Mouse (Mus musculus) adrenal gland, adult 8-10 months (tissue): ENCODE measurements at regions not wholly inside any gene's neighbourhood (a gene's known extent, or its start where the extent isn't known, plus 50 kb on each side); places are given as distances from the start of the nearest gene placed in this dataset.
"Not testable (repeated sequence)": the region's sequence is repeated elsewhere in the genome, so short reads cannot be mapped to it uniquely, and the experiment has no call there.

ENCODE experiments used
- DNase-seq: peaks from one replicate; pipeline ENCODE4 v3.0.0; 2022

DNA sequence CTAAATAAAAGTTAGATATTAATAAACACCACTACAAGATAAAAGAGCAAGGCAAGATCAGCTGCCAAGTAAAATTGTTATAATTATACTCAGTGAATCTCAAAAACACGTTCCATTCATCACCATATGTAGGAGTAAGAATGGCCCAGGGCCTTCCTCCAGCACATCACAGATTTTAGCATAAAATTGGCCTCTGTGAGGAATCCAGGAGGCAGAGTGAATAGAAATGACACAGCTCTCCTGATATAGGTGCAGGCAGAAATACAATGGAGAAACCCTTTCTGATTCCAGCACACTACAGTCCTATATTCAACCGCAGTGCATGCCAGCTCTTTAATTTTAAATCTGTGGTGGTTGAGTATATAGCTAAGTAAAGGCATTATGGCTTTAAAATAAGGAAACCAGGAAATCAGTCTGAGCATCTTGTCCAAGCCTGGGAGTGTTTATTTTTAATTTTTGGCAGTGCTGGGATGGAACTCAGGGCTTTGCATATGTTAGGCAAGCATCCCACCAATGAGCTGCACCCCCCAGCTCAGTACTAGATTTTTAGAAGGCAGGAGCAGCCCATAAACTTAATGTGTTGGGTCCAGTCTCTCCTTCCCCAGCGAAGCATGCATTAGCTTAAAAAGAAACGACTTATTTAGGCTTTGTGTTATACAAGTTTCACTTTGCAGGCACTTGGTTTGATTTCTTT, 158.3 kb upstream of the Ptprz1 start:
- DNase-seq, result no peak

DNA sequence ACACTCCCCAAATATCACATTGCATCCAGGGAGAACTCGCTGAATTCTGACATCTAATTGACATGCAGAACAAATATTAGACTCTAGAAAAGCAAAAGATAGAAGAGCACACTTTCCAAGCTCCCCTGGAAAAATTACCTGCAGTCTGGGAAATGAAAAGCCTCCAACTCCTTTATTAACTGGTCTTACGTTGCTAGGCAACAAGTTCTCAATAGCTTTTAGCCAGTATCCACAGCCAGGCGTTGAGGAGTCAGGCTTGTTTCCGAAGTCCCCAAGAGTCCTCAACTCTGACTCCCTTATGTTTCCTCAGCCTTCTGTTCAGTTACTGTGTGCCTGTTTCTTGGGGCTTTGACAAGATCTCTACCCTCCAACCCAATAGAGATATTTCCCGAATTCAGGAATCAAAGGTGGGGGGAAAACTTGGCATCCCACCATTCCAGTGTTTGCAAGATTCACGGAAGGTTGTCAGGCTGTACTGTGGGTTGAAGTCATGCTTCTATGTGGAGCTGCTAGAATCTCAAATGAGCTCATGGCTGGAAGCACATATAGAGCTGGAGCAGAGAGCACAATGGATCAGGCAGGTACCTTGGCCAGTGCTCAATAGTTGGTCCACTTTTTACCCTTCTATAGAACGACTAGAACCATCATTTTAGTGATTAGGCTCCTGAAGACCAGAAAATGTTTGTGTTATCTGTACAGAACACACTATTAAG, 159.0 kb upstream of the Ptprz1 start:
- DNase-seq, result no peak

DNA sequence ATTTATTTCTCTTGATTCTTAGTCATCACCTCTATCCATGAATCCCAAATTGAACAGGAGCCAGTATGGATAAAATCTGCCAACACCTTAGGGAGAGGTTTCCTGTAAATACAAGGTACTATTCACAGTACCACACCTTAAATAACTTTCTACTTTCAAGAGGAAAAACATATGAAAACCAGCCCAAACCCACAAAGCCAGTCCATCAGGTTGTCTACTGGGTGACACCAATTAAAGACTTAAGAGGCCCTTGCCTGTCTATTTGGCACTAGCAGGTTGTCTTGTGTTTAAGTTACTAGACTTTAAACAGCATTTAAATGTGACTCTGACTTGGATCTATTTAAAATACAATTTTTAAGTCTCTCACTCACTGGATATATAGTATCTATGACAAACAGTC, 177.1 kb upstream of the Ptprz1 start:
- DNase-seq, result no peak

DNA sequence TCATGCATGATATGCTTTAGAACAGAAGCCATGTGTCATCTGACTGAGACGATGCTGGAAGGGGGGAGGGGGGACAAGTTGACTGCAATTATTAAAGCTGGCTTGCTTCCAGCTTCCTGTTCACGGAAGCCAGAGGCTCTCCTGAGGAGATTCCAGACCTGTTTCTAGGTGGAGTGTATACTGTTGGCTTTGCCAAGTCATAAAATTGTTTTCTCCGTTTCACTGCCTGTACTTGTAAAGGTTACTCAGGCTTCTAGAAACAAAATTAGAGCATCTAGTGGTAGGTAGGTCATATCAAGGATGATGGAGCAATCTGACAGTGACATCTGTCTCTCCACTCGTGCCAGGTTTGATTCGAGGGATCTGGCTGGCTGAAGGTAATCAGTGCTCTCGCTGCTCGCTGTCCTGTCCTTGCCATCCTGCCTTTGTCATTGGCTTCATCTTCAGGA, 186.6 kb upstream of the Ptprz1 start:
- no peak for DNase-seq

DNA sequence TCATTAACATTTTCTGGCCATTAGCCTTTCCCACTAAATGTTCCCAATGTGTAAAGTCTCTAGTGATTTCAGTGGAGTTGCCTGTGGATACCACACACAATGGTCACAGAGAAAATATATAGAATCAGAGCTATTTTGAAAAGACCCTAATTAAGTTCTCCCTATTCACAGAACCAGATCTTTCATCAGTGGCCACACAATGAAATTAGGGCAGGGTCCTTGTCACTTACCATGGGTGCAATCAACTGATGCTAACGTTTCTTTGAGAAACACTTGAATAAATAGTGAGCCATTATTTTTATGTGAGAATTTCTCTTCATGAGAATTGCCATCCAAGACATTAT, 200.7 kb upstream of the Ptprz1 start:
- no peak for DNase-seq

DNA sequence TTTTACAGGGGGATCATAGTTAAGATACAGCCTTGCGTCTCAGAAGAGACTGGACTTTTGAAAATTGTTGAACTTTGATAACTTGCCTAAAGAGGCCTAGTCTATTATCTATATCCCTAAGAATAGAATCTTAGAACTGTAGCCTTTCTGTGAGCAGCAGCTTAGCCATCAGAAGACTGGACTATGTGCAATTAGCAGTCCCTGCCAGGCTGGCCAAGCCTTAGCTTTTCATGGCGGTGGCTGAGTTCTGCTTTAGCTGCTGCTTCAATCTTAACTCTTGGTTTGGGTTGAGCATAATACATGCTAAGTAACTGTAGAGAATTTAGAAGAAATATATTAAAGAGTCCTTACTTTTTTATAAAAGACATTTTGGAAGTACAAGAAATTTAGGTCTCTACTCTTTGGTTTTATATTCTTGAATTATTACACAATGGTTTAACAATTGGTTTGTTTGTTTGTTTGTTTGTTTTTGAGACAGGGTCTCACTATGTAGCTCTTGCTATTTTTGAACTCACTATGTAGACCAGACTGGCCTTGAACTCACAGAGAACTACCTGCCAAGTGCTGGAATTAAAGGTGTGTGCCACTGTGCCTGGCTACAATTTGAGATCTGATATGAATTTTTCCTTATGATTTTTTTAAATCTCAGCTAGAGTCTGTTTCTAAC, 201.2 kb upstream of the Ptprz1 start:
- no peak for DNase-seq

DNA sequence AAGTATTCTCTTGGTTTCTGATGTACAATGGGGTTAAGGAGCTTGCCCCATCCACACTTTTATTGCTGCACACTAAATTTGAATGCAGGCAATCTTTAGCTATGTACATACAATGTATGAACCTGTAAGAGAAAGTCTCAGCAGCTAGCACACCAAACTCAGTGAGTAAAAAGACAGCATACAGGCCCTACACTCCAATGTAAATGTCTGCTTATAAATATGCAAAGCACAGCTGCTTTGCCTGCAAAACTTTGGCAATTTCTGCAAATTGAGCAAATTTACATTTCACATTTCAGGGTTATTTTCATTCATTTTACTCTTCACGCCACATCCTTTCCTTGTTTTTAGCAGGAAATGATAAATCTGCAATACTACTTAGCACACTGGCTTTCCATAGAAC, 203.8 kb upstream of the Ptprz1 start:
- DNase-seq, result no peak

DNA sequence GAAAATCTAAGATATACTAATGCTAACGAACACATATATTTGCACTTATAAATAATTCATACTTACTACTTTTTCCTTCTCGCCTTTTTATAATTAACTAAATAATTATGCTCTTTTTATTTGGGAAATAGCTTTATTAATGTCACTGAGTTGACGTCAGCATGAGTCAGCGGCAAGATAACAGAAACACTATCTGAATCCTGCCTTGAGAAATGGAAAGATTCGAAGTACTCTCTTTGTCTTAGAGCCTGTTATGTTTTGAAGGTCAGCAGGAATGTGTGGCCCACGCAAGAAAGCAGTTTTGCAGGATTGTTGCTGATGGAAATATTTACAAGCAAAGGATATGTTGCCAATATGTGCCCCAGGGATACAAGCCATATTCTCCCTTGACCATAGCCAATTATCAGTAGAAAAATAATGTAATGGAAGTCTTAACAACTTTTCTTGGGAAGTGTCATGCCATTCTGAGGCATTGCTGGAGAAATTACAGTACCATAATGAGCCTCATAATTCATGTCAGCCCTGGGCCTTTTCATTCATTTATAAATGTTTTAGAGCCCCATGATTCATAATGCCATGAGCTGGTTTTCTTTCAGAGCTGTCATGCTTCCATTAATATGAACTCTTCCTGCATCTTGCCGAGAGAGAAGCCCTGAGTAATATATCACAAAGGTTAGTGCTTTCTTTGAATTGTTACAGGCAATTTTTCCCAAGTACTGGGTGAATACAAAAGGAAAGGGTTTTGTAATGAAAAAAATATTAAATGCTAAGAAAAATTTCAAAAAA, 206.9 kb upstream of the Ptprz1 start:
- DNase-seq, result peak; percentile 36

DNA sequence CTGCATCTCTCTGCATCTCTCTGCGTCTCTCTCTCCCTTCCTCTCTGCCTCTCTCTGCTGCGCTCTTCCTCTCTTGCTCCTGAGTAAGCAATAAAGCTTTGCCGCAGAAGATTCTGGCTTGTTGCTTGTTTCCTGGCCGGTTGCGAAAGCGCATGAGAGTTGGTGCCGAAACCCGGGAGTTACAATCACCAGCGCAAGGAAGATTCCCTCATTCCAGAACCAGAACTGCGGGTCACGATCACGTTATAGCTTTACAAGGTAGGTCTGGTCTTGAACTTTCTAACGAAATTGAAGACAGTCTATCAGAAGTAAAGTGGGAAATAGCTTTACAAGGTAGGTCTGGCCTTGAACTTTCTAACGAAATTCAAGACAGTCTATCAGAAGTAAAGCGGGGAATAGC, 217.9 kb upstream of the Ptprz1 start:
- not testable (repeated sequence) for DNase-seq

DNA sequence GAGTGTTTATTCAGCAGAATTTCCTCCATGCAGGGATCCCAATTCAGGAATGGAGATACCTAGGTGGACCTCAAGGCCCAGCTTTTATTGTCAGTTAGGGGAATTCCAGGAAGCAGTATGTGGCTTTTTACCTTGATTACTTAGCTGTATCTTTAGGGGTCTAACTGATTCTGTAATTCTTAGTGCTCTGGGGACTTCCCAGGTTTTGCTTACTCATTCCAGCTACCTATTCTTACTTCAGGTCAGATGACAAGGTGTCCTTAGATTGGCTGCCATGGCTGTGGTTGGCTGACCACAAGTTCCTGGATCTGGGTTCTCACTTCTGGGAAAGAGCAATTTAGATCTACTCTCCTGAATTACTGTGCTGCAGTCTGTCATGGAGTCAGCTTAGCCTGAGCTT, 235.2 kb upstream of the Ptprz1 start:
- DNase-seq, result no peak

DNA sequence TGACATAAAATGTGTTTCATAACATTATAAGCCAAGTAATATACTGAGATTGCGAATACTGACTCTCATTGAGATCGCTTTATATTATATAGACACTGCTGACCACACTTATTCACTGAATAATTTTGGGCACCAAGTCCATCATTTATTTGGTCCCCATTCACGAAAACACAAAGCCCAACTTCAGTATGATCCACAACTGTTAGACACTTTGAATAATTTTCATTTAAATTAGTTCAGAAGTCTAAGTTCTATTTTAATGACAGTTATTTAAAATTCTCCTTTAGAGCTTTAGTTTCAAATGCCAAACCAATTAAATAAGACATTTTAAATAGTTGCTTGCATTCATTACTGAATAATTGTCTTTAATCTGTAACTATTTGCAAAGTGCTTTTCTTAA, 240.2 kb upstream of the Ptprz1 start:
- no peak for DNase-seq

DNA sequence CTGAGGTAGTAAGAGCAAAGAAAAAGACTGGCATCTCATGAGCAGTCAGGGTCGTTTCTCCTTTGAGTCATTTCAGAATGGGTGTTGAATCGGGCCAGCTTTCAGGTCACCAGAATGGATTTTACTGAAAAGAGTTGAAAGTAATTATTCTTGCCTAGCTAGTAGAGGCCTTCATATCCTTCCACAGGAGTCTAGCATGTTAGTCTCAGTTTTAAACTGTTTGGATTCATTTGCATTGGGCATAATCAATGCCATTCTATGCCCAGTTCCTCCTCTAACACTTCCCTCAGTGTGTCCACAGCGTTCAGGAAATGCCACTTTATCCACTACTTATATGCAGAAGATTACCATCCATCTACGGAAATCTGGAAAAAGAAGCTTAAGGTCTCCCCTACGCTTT, 240.6 kb upstream of the Ptprz1 start:
- DNase-seq, result no peak

DNA sequence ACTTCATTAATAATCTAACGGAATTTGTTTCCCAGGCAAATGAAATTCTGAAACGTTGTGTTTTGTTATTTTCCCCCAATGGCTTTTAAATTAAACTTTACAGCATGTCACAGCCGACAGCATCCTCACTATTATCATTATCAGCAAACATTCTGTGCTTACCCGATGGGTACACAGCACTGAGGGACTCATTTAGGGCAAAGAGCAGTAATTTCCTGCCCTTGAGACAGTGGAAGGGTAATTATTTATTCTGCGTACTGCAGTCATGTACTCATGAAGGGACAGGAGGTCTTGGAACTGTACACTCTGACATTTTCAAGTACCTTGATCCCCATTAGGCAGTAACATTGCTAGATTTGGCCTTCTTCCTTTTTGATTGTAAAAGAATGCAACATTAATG, 235.5 kb upstream of the Fam3c start:
- no peak for DNase-seq

DNA sequence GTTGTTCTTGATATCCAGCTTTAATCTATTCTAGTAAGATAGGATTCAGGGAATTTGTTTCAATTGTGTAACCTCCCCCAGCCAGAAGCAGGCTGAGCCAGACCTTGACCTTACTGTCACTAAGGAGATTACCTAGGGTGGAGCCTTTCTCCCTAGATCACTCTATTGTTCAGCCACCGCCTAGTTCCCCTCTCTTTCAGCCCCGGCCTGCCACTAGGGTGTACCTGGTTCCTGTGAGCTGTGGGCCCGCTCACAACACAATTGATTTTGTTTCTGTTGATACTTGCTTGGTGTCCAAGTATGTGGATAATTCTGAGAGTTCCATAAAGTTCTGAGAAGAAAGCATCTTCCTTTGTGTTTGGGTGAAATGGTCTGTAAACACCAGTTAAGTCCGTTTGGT, 228.8 kb upstream of the Fam3c start:
- no peak for DNase-seq

DNA sequence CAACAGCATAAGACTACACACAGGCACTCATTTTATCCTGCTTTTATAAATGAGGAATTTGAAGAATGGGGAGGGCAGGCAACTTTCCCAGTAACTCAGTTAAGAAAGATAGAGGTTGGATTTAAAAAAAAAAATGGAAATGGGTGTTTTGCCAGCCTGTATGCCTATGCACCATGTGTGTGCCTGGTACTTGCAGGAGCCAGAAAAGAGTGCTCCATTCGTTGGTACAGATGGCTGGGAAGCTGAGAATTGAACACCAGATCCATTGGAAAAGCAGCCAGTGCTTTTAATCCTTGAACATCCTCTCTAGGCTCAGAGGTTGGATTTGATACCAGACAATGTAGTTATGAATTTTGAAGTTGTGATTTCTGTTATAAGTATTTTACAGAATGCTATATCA, 216.9 kb upstream of the Fam3c start:
- no peak for DNase-seq

DNA sequence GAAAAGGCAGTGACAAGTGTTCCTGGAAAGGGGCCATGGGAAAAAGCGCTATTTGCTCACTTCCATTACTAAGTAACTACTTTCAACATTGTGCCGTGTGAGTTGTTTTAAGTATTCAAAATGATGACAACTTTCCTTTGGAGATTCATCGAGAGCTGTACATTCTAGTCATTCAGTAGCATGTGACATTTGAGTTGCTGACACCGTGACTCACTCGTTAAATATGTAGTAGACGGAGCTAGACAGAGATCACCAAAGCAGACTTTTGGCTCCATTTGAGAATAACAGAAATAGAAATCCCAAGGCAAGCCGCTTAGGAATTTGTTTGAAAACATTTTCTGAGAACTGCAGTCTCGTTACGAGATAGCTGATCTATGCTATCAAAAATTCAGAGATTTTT, 211.8 kb upstream of the Fam3c start:
- no peak for DNase-seq

DNA sequence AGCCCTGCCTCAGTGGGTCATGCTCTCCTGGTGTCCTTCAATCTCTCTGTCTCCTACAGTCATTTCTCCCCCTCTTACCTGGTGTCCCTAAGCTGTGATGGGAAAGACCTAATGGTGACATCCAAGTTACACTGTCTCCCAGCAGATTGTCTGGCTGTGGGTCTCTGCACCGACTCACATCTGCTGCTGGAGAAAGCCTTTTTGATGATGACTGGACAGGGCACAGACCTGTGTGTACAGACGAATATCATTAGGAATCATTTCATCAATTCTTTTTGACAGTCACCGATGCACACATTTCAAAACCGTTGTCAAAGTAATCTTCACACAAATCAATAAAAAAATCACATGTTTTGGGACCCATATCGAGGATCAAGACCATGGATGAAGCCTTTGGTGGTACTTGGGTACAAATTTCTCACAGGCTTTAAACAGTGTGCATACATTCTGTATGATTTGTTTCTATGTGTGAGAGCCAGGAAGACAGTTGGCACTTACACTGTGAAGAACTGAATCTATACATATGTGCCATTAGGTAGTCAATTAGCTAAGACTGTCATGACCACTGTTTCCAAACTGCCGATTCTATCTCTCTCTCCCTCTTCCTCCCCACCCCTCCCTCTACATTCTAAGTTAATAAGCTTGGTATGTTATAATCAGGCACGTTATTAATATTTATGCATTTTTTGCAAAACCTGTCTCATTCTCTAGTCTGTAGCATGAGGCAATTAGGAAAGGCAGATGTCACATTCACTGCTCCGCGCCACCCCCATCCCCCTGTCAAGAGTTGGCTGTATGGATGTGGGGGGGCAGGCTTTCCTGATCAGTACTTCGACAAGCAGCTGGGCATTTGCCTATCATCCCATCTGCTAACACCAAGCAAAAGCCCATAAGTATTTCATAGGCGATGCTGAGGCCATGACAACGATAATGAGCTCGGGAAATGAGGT, 192.5 kb upstream of the Fam3c start:
- no peak for DNase-seq

DNA sequence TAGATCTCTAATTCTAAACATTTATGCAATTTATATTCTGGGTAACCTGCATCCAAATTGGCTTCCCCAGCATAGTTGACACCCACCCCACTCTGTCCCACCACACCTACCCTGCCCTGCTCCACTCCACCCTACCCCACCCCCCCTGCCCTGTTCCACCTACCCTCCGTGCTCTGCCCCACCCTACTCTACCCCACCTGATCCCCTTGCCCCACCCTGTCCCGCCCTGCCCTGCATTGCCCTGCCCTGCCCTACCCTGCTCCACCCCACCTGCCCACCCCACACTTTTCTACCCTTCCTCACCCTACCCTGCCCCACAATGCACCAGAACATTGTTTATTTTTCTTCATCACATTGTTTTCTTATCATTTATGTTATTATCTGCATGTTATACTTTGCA, 185.6 kb upstream of the Fam3c start:
- no peak for DNase-seq

DNA sequence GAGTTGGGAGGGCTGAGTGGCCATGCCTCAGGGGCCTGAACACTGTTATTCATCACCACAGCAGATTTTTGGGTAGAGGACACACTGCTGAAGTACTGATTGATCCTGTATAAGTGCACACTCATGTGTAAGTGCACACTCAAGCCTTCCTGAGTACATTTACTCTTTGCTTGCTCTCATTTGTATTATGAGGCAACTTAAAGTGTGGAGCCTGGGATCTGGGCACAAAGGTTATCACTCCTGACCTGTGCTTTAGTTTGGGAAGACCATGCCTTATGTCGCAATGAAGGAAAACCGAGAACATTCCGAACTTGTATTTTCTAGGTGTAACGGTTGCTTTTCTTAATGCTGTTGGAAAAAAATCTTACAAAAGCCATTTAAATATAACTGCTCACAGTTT, 182.2 kb upstream of the Fam3c start:
- no peak for DNase-seq

DNA sequence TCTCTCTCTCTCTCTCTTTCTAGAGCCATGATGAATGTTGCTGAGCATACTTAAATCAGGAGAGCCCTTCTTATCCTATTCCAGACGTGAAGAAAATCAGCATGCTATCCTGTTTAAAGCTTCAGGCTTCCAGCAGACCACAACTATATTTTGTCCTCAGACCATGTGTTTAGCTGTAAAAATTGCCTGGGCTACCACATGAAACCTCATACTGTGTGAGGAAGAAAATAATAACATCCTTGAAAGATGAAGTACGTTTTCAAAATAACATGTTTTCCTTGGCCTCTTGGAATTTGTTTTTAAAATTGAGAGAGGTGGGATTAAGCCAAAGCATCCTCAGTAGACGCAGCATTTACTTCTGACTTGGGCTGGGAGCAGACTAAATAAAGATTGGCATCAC, 168.3 kb upstream of the Fam3c start:
- no peak for DNase-seq

DNA sequence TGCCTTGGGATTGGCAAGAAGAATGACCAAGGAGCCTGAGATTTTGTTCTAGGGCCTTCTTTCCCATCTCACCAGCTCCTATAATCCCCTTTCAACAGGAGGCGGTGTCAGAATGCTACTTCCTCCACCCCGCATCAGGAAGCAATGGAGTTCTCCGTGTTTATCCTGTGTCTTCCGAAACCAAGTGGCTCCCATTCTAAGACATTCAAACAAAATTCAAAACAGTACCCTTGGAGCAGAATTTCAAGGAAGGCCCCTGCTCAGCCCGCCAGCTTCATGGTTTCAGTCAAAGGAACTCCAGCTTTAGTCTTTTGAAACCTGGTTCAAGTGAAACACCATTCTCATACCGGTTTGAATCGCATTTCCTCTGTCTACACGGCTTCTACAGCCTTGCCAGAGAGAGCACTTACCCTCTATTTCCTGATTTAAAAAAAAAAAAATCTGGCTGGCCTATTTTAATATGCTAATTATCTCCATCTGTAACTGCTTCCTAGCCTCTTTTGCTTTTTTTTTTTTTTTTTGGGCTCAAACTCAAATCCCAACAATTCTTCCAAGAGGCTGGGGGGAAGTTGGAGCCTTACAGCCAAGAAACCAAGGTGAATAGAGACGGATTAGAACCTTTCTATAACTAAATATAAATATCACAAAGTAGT, 167.7 kb upstream of the Fam3c start:
- DNase-seq, result no peak

DNA sequence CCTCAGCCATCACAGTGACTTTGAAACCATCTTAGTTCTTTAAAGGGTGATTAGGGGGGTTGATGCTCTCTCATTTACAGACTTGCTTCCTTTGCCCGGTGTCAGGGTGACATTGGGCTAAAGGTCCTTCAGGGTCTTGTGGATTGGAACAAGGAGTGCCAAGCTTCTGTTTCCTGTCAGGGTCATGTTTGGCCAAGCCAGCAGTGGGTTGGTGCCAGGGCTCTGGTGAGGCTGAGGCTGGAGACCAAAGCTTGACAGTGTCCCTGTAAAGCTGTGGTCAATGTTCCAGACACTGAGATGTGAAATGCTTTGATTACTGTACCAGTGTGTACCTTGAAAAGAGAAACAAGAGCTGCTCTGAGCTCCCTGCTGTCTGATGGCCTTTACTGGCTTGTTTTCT, 150.8 kb upstream of the Fam3c start:
- DNase-seq, result peak; percentile 24
